Mouse (Mus musculus) midbrain, embryonic 14.5 days (tissue): ENCODE data around the gene Zbtb49. TPM values are rescaled to one million over a fixed set of nuclear protein-coding genes. Genes with fewer than 3 reads are reported as not detected.

Experiments used
- ATAC-seq: fragments of 200-750 bp; cut with Nextera tagmentation; 2 replicates; pipeline ENCODE4 v1.8.0; 2017; ENCODE audit warnings: moderate number of reproducible peaks, moderate library complexity; ENCODE audit not compliant: low FRiP score, low TSS enrichment
- DNase-seq: peaks from one replicate; pipeline ENCODE4 v3.0.0-alpha.2; 2015
- H3K27ac ChIP-seq: fragments of 300-500 bp; sonication (generic); replicated peaks from 2 replicates; pipeline ENCODE4 v1.5.1; 2014; ENCODE audit warnings: mild to moderate bottlenecking, low read depth, low read length, moderate library complexity
- H3K27me3 ChIP-seq: fragments of 300-500 bp; sonication (generic); 2 replicates; pipeline ENCODE4 v1.6.1; 2014; ENCODE audit warnings: low read length, control low read depth, mixed read lengths; ENCODE audit not compliant: control insufficient read depth, insufficient read depth
- H3K36me3 ChIP-seq: fragments of 300-500 bp; sonication (generic); 2 replicates; pipeline ENCODE4 v1.6.1; 2014; ENCODE audit warnings: low read length, control low read depth; ENCODE audit not compliant: control insufficient read depth, insufficient read depth
- H3K4me1 ChIP-seq: fragments of 300-500 bp; sonication (generic); 2 replicates; pipeline ENCODE4 v1.6.1; 2014; ENCODE audit warnings: mild to moderate bottlenecking, antibody characterized with exemption, low read length, control low read depth; ENCODE audit not compliant: control insufficient read depth, insufficient read depth
- H3K4me2 ChIP-seq: fragments of 300-500 bp; sonication (generic); 2 replicates; pipeline ENCODE4 v1.6.1; 2014; ENCODE audit warnings: mild to moderate bottlenecking, low read length, moderate library complexity
- H3K4me3 ChIP-seq: fragments of 300-500 bp; sonication (generic); replicated peaks from 2 replicates; pipeline ENCODE4 v1.5.1; 2014; ENCODE audit warnings: low read depth, low read length
- H3K9ac ChIP-seq: fragments of 300-500 bp; sonication (generic); replicated peaks from 2 replicates; pipeline ENCODE4 v1.6.1; 2014; ENCODE audit warnings: mild to moderate bottlenecking, low read length, moderate library complexity
- H3K9me3 ChIP-seq: fragments of 300-500 bp; sonication (generic); 2 replicates; pipeline ENCODE4 v1.6.1; 2016; ENCODE audit warnings: low read length, control low read depth, mixed read lengths; ENCODE audit not compliant: control insufficient read depth
- WGBS: fragments of 180-500 bp; shearing (Covaris S2); extraction: QIAGEN DNeasy Blood & Tissue Kit; methylation state at CpG from one replicate; pipeline ENCODE4 v1.1.7; 2014; 5-methylcytosine and 5-hydroxymethylcytosine counted together
- polyA plus RNA-seq: library from polyadenylated mRNA; unstranded; fragments of >200 nt; fragmentation: Nextera tagmentation; extraction: Ambion mirVana; gene quantifications from 2 replicates; pipeline ENCODE4 v1.2.1, GENCODE M21; 2014

The Zbtb49 gene
- polyA plus RNA-seq, 1 experiment from 2014 or later, result 24.6 TPM

GRCm38 (mm10) chr5:38205303-38205726 is 14.9 kb downstream of the Zbtb49 start:
- Histone ChIP-seq H3K27ac (no peak overlapping the region), H3K9ac (no peak overlapping the region), H3K27me3 (no peaks in the 10 kb centered on the region), H3K36me3 (peaks cover 83% of the 10 kb centered on the region), H3K9me3 (no peaks in the 10 kb centered on the region), H3K4me1 (no peaks in the 10 kb centered on the region), H3K4me2 (no peak overlapping the region), H3K4me3 (no peak overlapping the region)
- 89% methylated on average over 7 of the region's 7 CpGs for WGBS
- ATAC-seq (no peak), DNase-seq (no peak)

- DNase-seq, result no peak
- H3K9ac ChIP-seq, result no peak overlapping the region
- 96% methylated on average over 2 of the region's 2 CpGs for WGBS
- no peak overlapping the region for H3K27ac ChIP-seq
- H3K4me3 ChIP-seq, result no peak overlapping the region
- H3K9me3 ChIP-seq, result no peaks in the 10 kb centered on the region
- H3K36me3 ChIP-seq, result peaks cover 57% of the 10 kb centered on the region
- H3K4me1 ChIP-seq, result peaks cover 7% of the 10 kb centered on the region
- no peaks in the 10 kb centered on the region for H3K27me3 ChIP-seq
- ATAC-seq, result no peak
- no peak overlapping the region for H3K4me2 ChIP-seq
These were observed 20.6 kb downstream of the Zbtb49 start for GRCm38 (mm10) chr5:38199686-38200085.

GRCm38 (mm10) chr5:38197482-38197823 is 22.8 kb downstream of the Zbtb49 start:
- H3K4me2 ChIP-seq, result no peak overlapping the region
- no peak overlapping the region for H3K27ac ChIP-seq
- H3K36me3 ChIP-seq, result peaks cover 35% of the 10 kb centered on the region
- ATAC-seq (peak; percentile 75), DNase-seq (peak; percentile 94)
- no peaks in the 10 kb centered on the region for H3K9me3 ChIP-seq
- peaks cover 11% of the 10 kb centered on the region for H3K4me1 ChIP-seq
- H3K4me3 ChIP-seq, result no peak overlapping the region
- 19% methylated on average over 7 of the region's 7 CpGs for WGBS
- H3K27me3 ChIP-seq, result no peaks in the 10 kb centered on the region
- no peak overlapping the region for H3K9ac ChIP-seq

- Histone ChIP-seq H3K4me2 (no peak overlapping the region), H3K36me3 (peaks cover 30% of the 10 kb centered on the region)
These were observed 23.3 kb downstream of the Zbtb49 start for GRCm38 (mm10) chr5:38196821-38197481.

GRCm38 (mm10) chr5:38195941-38196340 is 24.3 kb downstream of the Zbtb49 start:
- Histone ChIP-seq H3K9me3 (no peaks in the 10 kb centered on the region), H3K36me3 (peaks cover 20% of the 10 kb centered on the region), H3K27me3 (no peaks in the 10 kb centered on the region), H3K27ac (no peak overlapping the region), H3K9ac (no peak overlapping the region), H3K4me2 (no peak overlapping the region), H3K4me1 (peaks cover 11% of the 10 kb centered on the region), H3K4me3 (no peak overlapping the region)
- ATAC-seq (no peak), DNase-seq (no peak)

More at GRCm38 (mm10) chr5:38196821-38197481, 23.3 kb downstream of the Zbtb49 start:
- DNase-seq, result no peak
- no peak overlapping the region for H3K9ac ChIP-seq
- H3K4me1 ChIP-seq, result peaks cover 11% of the 10 kb centered on the region
- no peaks in the 10 kb centered on the region for H3K9me3 ChIP-seq
- 75% methylated on average over 5 of the region's 5 CpGs for WGBS
- H3K4me3 ChIP-seq, result no peak overlapping the region
- H3K27ac ChIP-seq, result no peak overlapping the region
- ATAC-seq, result peak; percentile 22; the same call in 1 of the 2 replicates
- no peaks in the 10 kb centered on the region for H3K27me3 ChIP-seq

GRCm38 (mm10) chr5:38194946-38195345 is 25.3 kb downstream of the Zbtb49 start:
- H3K4me3 ChIP-seq, result no peak overlapping the region
- ATAC-seq, result peak; percentile 49; the same call in 1 of the 2 replicates
- H3K9me3 ChIP-seq, result no peaks in the 10 kb centered on the region
- H3K36me3 ChIP-seq, result peaks cover 12% of the 10 kb centered on the region
- H3K27ac ChIP-seq, result no peak overlapping the region
- H3K27me3 ChIP-seq, result no peaks in the 10 kb centered on the region
- 5% methylated on average over 2 of the region's 2 CpGs for WGBS
- DNase-seq, result peak; percentile 60
- H3K4me2 ChIP-seq, result no peak overlapping the region
- H3K4me1 ChIP-seq, result peaks cover 11% of the 10 kb centered on the region
- H3K9ac ChIP-seq, result no peak overlapping the region

GRCm38 (mm10) chr5:38190907-38191306 is 29.4 kb downstream of the Zbtb49 start:
- no peaks in the 10 kb centered on the region for H3K36me3 ChIP-seq
- H3K9me3 ChIP-seq, result no peaks in the 10 kb centered on the region
- no peaks in the 10 kb centered on the region for H3K27me3 ChIP-seq
- H3K4me1 ChIP-seq, result peaks cover 11% of the 10 kb centered on the region
- no peak overlapping the region for H3K4me2 ChIP-seq
- no peak overlapping the region for H3K9ac ChIP-seq
- DNase-seq (no peak), ATAC-seq (no peak)
- no peak overlapping the region for H3K4me3 ChIP-seq
- no peak overlapping the region for H3K27ac ChIP-seq
- WGBS, result 94% methylated on average over 3 of the region's 3 CpGs

- ATAC-seq, result no peak
- Histone ChIP-seq H3K36me3 (no peaks in the 10 kb centered on the region), H3K27me3 (no peaks in the 10 kb centered on the region), H3K9me3 (no peaks in the 10 kb centered on the region), H3K9ac (no peak overlapping the region), H3K4me2 (no peak overlapping the region), H3K4me3 (no peak overlapping the region), H3K4me1 (no peaks in the 10 kb centered on the region), H3K27ac (no peak overlapping the region)
- 94% methylated on average over 2 of the region's 2 CpGs for WGBS
- no peak for DNase-seq
These were observed 33.3 kb downstream of the Zbtb49 start for GRCm38 (mm10) chr5:38187006-38187405.

- DNase-seq, result no peak
- Histone ChIP-seq H3K36me3 (no peaks in the 10 kb centered on the region), H3K27ac (no peak overlapping the region), H3K4me2 (no peak overlapping the region), H3K27me3 (no peaks in the 10 kb centered on the region), H3K4me3 (no peak overlapping the region), H3K9ac (no peak overlapping the region), H3K9me3 (no peaks in the 10 kb centered on the region), H3K4me1 (no peaks in the 10 kb centered on the region)
- ATAC-seq, result no peak
- 91% methylated on average over 6 of the region's 6 CpGs for WGBS
These were observed 35.5 kb downstream of the Zbtb49 start for GRCm38 (mm10) chr5:38184688-38185285.
